Mouse (Mus musculus) 3134 (cell line): ENCODE results near the gene Rere.

Experiments
- DNase-seq: peaks from one replicate; pipeline ENCODE4 v3.0.0-alpha.2; 2011; ENCODE audit warnings: low spot score; ENCODE audit not compliant: insufficient read length; ENCODE audit errors: extremely low read depth

The Rere gene

GRCm38 (mm10) chr4:150414296-150414695, 132.8 kb downstream of the Rere start:
- no peak for DNase-seq

- DNase-seq, result no peak
These were observed 133.3 kb downstream of the Rere start for GRCm38 (mm10) chr4:150414759-150415158.

GRCm38 (mm10) chr4:150415227-150415969, 134.0 kb downstream of the Rere start:
- DNase-seq, result no peak

DNA sequence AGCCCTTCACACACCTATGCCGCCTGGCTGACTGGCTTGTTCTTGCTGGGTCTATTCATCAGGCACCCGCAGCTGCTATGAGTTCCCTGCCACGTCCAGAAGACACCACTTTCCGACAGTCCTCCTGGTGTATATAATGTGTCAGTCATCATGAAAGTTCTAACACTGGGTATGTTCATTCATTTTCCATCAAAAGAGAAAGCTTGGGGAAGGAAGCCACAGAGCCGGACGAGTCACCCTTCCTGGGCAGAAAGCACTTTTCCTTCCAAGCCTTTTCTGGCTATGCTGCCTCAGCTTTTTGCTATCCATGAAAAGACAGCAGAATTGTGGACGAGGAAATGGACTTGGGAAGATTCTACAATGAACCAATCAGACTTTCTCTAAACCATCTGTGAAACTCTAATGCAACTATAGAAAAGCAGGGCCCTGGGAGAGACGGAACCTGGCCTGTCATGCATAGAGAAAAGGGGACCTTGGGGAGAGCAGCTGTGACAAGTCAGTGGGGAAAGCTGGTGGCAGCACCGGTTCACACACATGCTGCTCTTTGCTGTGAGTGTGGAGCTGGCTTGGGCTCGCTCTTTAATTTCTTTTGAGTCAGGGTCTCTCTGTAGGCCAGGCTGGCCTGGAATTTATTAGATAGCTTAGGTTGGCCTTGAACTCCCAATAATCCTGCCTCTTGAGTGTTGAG, 139.3 kb downstream of the Rere start:
- DNase-seq, result peak; percentile 8

DNA sequence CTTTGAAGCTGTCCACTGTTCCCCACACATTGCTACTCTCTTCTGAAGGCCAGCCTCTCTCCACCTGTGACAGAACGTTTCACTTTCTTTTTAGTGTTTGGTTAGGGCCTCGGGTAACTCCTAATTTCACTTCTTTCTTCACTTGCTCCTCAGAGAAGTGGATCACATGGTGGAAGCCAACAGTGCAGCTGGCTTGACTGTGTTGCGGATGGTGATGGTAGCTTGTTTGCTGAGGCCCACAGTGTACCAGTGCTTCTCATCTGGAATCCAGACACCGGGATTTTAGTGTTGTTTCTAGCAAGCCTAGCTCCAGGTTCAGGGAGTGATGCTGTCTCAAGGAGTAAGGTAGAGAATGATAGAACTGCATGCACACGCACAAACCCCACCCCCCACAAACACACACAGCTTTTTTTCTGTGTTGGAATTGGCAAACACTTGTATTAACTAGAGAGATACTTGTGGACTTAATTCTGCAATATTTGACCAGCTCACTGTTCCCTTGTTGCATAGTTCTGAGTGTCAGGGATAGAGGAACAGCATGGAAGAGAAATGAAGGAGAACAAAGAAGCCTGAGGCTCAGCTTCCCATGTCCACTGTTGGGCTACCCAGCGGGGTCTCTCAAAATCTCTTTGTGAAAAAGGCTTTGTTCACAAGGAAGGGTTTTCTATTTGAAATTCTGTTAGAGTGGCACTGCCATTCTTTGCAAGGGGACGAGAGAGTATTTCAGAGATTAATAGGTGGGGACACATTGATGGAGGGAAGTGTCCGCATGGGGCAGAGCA, 144.8 kb downstream of the Rere start:
- DNase-seq, result no peak

- no peak for DNase-seq
These were observed 145.5 kb downstream of the Rere start for GRCm38 (mm10) chr4:150426880-150427476.

DNA sequence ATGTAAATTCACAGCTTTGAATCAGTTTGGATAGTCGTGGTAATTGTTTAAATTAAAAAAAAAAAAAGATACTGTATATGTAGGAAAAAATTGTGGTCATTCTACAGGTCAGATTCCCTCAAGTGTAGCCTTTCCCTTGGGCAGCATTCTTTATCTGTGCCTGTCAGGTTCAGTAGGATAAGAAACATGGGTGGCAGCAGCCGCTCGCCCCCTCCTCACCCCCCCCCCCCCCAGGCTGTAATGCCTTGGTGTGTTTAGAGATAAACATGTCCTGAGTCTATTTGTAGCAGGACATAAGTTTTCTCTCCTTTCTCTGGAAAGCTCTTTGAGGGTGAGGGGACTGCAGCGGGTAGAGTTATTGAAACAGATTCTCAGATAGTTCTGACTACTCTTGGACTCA, 147.3 kb downstream of the Rere start:
- no peak for DNase-seq

DNA sequence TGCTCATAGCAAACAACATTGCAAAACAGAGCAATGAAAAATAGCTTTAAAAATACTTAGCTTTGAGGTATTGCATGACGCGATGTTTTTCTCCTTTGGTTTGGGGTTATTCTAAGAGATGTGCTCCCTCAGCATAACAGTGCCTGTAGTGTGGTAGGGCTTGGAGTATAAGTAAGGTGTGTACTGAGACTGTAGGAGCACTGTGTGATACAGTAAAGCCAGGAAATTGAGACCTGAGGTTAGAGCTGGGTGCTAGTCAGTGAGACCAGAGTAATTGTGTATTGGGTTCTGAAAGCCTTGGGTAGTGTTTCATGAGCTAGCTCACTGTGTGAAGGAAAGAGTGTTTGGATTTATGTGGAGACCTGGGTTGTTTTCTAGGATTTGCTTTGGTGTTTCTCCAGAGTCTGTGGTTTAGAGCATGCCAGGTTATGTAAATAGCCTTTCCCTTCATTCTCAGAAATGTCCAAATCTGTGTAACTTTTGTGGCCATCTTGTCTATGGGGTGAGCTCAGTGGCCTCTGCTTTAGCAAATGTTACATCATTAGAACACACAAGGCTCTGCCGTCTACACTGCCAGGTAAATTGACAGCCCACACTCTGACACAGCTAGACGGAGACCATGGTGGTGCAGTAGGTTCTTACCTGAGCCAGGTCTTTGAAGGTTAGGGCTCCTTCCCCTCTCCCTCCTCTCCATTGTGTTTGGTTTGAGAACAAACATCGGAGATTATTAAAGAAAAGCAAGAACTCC, 152.6 kb downstream of the Rere start:
- DNase-seq, result no peak

DNA sequence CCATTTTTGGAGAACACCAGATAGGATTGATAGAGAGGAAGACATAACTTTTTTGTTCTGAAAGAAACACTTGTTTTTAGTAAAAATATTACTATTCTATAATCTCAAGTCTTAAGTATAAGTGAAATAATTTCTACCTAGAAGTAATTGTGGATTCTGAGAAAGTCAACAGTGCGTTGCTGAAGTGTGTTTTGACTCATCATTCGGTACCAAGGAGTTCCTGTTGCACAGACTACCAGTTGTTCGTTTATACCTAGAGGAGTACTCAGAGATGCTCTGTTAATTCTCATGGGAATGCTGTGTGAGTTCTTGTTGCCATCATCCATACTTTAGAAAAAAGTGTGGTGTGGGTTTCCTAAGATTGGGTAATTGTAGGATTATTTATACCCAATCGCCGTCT, 154.1 kb downstream of the Rere start:
- DNase-seq, result no peak

DNA sequence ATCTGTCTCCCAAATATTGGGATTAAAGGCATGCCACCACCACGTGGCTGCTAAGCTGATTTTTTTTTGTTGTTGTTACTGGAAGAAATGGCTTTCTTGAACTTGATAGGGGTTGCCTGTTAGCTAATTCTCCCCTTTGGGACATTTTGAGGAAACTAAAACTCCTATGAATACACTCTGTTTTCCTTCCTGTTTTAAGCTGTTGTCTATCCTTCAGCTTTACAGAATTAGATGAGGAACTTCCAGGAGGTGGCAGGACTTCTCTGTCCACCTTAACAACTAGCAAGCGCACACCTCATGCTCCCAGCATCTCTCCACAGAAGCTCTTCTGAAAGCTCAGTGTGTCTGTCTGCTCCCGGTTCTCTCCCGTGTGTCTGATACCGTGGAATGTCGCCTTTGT, 157.2 kb downstream of the Rere start:
- DNase-seq, result no peak

GRCm38 (mm10) chr4:150441931-150442330, 160.5 kb downstream of the Rere start:
- no peak for DNase-seq

GRCm38 (mm10) chr4:150444068-150444467, 162.6 kb downstream of the Rere start:
- DNase-seq, result no peak

GRCm38 (mm10) chr4:150446617-150447016, 165.2 kb downstream of the Rere start:
- no peak for DNase-seq

DNA sequence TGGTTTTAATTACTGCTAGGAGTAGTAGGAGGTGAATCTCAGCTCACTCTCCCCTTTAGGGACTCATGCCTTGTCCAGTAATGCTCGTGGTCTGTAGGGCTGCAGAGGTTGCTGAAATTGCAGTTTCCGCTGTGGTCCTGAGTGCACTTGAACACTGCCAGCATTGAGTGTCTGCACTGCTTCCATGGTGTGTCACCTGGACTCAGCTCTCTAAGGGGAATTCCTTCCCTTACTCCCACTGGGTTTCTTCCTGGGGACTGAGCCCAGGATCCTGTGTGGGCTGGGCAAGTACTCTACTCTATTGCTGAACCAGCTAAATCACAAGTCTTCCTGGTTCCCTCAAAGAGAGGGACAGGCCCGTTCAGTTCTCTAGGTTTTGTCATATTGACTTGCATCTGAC, 166.1 kb downstream of the Rere start:
- no peak for DNase-seq

GRCm38 (mm10) chr4:150448433-150448832, 167.0 kb downstream of the Rere start:
- no peak for DNase-seq

- peak; percentile 9 for DNase-seq
These were observed 168.7 kb downstream of the Rere start for GRCm38 (mm10) chr4:150450081-150450691.

- DNase-seq, result no peak
These were observed 170.9 kb downstream of the Rere start for GRCm38 (mm10) chr4:150452155-150452847.

- DNase-seq, result no peak
These were observed 173.3 kb downstream of the Rere start for GRCm38 (mm10) chr4:150454571-150455306.

DNA sequence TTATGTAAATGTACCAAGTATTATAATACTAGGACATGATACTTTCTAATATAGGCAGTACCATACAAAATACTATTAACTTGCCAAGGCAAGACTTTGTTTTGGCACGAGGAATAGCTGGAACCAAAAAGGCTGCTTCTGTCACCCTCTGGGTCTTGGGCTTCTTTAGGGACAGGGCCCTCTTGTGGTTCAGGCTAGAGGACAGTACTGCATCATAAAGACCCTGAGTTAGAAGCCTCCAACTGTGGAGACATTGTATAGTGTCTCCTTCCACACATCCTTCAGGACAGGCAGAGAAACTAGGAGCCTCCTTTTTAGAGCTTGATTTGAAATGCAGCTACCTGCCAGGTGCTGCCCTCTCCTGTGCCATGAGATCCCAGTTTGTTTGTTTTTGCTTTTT, 174.3 kb downstream of the Rere start:
- DNase-seq, result no peak
